Mouse (Mus musculus) bone marrow macrophage, adult 2 months (primary cell): ENCODE measurements at regions not wholly inside any gene's neighbourhood (a gene's known extent, or its start where the extent isn't known, plus 50 kb on each side); places are given as distances from the start of the nearest gene placed in this dataset.

Source experiments
- CTCF ChIP-seq: IDR thresholded peaks from 2 replicates; pipeline ENCODE4 v1.5.1; 2012; ENCODE audit warnings: low read depth, mild to moderate bottlenecking, low read length, moderate library complexity
- POLR2A ChIP-seq: IDR thresholded peaks from 2 replicates; pipeline ENCODE4 v1.6.1; 2012; ENCODE audit warnings: mild to moderate bottlenecking, low read depth, low read length, borderline replicate concordance

- TF ChIP-seq CTCF (no peak), POLR2A (no peak)
These were observed 202.7 kb upstream of the Xrcc4 start for GRCm38 (mm10) chr13:90292124-90292523.
